Comparison of ENCODE assay signal across 26 mouse cellular contexts in the genomic region with DNA sequence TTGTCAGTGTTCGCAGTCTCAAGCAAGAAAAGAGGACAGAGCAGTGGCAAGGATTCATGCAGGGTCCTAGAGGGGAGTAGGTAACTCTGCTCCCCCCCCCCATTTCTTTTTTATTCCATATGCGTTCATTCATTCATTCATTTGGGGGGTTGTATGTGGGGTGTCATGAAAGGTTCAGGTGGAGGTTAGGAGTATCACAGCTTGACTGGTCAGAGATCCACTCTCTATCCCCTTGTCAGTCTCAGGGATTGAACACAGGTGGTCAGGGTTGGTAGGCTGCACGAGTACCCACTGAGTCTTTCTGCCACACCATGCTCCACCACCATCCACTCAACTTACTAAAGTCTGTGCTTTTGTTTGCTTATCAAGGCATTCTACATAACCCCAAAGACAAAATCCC.
DNase-seq lines count a peak whose midpoint lies in the region; ATAC-seq and TF ChIP-seq lines count a peak whose summit lies in the region.
"Had no signal": no experiment of that assay in that cellular context is flagged by ENCODE, and none has a peak within 500 bp of the region (broad histone marks: within the 10 kb centered on the region; RNA-seq: fewer than 3 reads in every experiment).

No protein-coding gene starts in this region.

- TF ChIP-seq CTCF in midbrain, postnatal 0 days (IDR thresholded peaks at IDR 0.05), result no peak
- no peak for TF ChIP-seq CTCF in hindbrain, postnatal 0 days (IDR thresholded peaks at IDR 0.05; ENCODE audit: low read depth)

- H3K4me1 ChIP-seq in forebrain, embryonic 12.5 days, result no peaks in the 10 kb centered on the region; the same call in 1 of the 2 replicates
- H3K4me1 ChIP-seq in forebrain, embryonic 11.5 days (replicated peaks; ENCODE audit: control insufficient read depth, insufficient read depth, low read length), result no peaks in the 10 kb centered on the region
- 0 out of 2 replicates have a peak, but pooled peaks cover 4% of the 10 kb centered on the region for H3K4me1 ChIP-seq in midbrain, embryonic 12.5 days
- H3K4me1 ChIP-seq in midbrain, postnatal 0 days (ENCODE audit: insufficient read depth, low read length), result no peaks in the 10 kb centered on the region
- no peaks in the 10 kb centered on the region for H3K4me1 ChIP-seq in hindbrain, postnatal 0 days (ENCODE audit: insufficient read depth, low read length)
- H3K4me1 ChIP-seq: forebrain, embryonic 13.5 days; lung, embryonic 15.5 days had no signal

- H3K9ac ChIP-seq in forebrain, embryonic 12.5 days, result no peak overlapping the region
- no peak overlapping the region for H3K9ac ChIP-seq in forebrain, embryonic 11.5 days (ENCODE audit: low read length)
- H3K9ac ChIP-seq in midbrain, embryonic 12.5 days (replicated peaks), result no peak overlapping the region
- no peak overlapping the region for H3K9ac ChIP-seq in midbrain, postnatal 0 days (replicated peaks; ENCODE audit: low read length, poor library complexity, severe bottlenecking)
- no peak overlapping the region for H3K9ac ChIP-seq in hindbrain, postnatal 0 days (replicated peaks; ENCODE audit: low read length)
- H3K9ac ChIP-seq: forebrain, embryonic 13.5 days; limb, embryonic 12.5 days; lung, embryonic 15.5 days had no signal

- H3K4me2 ChIP-seq in forebrain, embryonic 12.5 days, result no peak overlapping the region
- H3K4me2 ChIP-seq in forebrain, embryonic 11.5 days (ENCODE audit: low read depth, low read length, severe bottlenecking), result no peak overlapping the region
- no peak overlapping the region for H3K4me2 ChIP-seq in midbrain, embryonic 12.5 days (replicated peaks)
- H3K4me2 ChIP-seq in midbrain, postnatal 0 days (ENCODE audit: low read depth, low read length, poor library complexity, severe bottlenecking), result no peak overlapping the region
- no peak overlapping the region for H3K4me2 ChIP-seq in hindbrain, postnatal 0 days (ENCODE audit: low read depth, low read length)
- H3K4me2 ChIP-seq: forebrain, embryonic 13.5 days; limb, embryonic 12.5 days; lung, embryonic 15.5 days had no signal

- no peak overlapping the region for H3K4me3 ChIP-seq in forebrain, embryonic 12.5 days (replicated peaks)
- no peak overlapping the region for H3K4me3 ChIP-seq in forebrain, embryonic 11.5 days (ENCODE audit: low read depth, low read length)
- no peak overlapping the region for H3K4me3 ChIP-seq in midbrain, embryonic 12.5 days
- no peak overlapping the region for H3K4me3 ChIP-seq in midbrain, postnatal 0 days (ENCODE audit: low read depth, low read length)
- no peak overlapping the region for H3K4me3 ChIP-seq in hindbrain, postnatal 0 days (ENCODE audit: low read length)
- H3K4me3 ChIP-seq: erythroblast, embryonic 14.5 days; forebrain, embryonic 13.5 days; limb, embryonic 12.5 days; lung, embryonic 15.5 days had no signal

- WGBS in forebrain, embryonic 12.5 days, result 85% methylated on average over 3 of the region's 3 CpGs
- 88% methylated on average over 3 of the region's 3 CpGs for WGBS in forebrain, embryonic 11.5 days
- 86% methylated on average over 3 of the region's 3 CpGs for WGBS in midbrain, embryonic 12.5 days
- 91% methylated on average over 3 of the region's 3 CpGs for WGBS in midbrain, postnatal 0 days
- 89% methylated on average over 3 of the region's 3 CpGs for WGBS in hindbrain, postnatal 0 days

- no peaks in the 10 kb centered on the region for H3K27me3 ChIP-seq in forebrain, embryonic 12.5 days
- H3K27me3 ChIP-seq in forebrain, embryonic 11.5 days (ENCODE audit: control insufficient read depth, insufficient read depth, low read length), result no peaks in the 10 kb centered on the region
- no peaks in the 10 kb centered on the region for H3K27me3 ChIP-seq in midbrain, embryonic 12.5 days
- H3K27me3 ChIP-seq in midbrain, postnatal 0 days (ENCODE audit: insufficient read depth, low read length), result no peaks in the 10 kb centered on the region
- H3K27me3 ChIP-seq in hindbrain, postnatal 0 days (ENCODE audit: insufficient read depth, low read length), result no peaks in the 10 kb centered on the region
- H3K27me3 ChIP-seq: forebrain, embryonic 13.5 days; limb, embryonic 12.5 days; lung, embryonic 15.5 days had no signal

- no peaks in the 10 kb centered on the region for H3K9me3 ChIP-seq in forebrain, embryonic 12.5 days
- no peaks in the 10 kb centered on the region for H3K9me3 ChIP-seq in forebrain, embryonic 11.5 days (ENCODE audit: control insufficient read depth, low read length)
- H3K9me3 ChIP-seq in midbrain, embryonic 12.5 days, result no peaks in the 10 kb centered on the region
- H3K9me3 ChIP-seq in midbrain, postnatal 0 days (ENCODE audit: low read length), result no peaks in the 10 kb centered on the region
- no peaks in the 10 kb centered on the region for H3K9me3 ChIP-seq in hindbrain, postnatal 0 days (ENCODE audit: low read length)
- H3K9me3 ChIP-seq: forebrain, embryonic 13.5 days; limb, embryonic 12.5 days; lung, embryonic 15.5 days had no signal

- 0 out of 2 replicates have a peak, but pooled peaks have one; percentile 28 for ATAC-seq in forebrain, embryonic 12.5 days (ENCODE audit: low FRiP score)
- ATAC-seq in forebrain, embryonic 11.5 days (replicated peaks; ENCODE audit: low FRiP score), result no peak
- peak; percentile 54 for ATAC-seq in midbrain, embryonic 12.5 days (ENCODE audit: low FRiP score, low read depth)
- ATAC-seq in midbrain, postnatal 0 days (ENCODE audit: low FRiP score), result no peak
- ATAC-seq in hindbrain, postnatal 0 days, result peak; percentile 42
- ATAC-seq: intestine, embryonic 16.5 days had no signal

- 0 out of 2 replicates have a peak overlapping the region, but pooled peaks have one; percentile 25 for H3K27ac ChIP-seq in forebrain, embryonic 12.5 days
- no peak overlapping the region for H3K27ac ChIP-seq in forebrain, embryonic 11.5 days (ENCODE audit: low read depth, low read length)
- H3K27ac ChIP-seq in midbrain, embryonic 12.5 days (replicated peaks), result no peak overlapping the region
- no peak overlapping the region for H3K27ac ChIP-seq in midbrain, postnatal 0 days (ENCODE audit: low read depth, low read length)
- H3K27ac ChIP-seq in hindbrain, postnatal 0 days, result peak overlapping the region; percentile 45; the same call in 1 of the 2 replicates
- H3K27ac ChIP-seq: forebrain, embryonic 13.5 days; kidney, postnatal 0 days; limb, embryonic 12.5 days; lung, embryonic 15.5 days; stomach, postnatal 0 days had no signal

- DNase-seq in forebrain, embryonic 11.5 days (ENCODE audit: low spot score), result no peak
- DNase-seq in midbrain, postnatal 0 days (ENCODE audit: low spot score), result no peak
- DNase-seq in hindbrain, postnatal 0 days (ENCODE audit: low spot score), result no peak
- DNase-seq in adrenal gland, postnatal 4 days (ENCODE audit: low spot score in 2 of 2), result no peak
- no peak for DNase-seq in cerebellum, adult 8-10 months
- DNase-seq: adrenal gland, postnatal 10 days; cerebellum, adult 11 months; cerebellum, adult 9-11 months; gastrocnemius, postnatal 10 days; heart, postnatal 14 days; kidney, adult 8-10 months; kidney, postnatal 4 days; right cerebral cortex, adult 18-20 months; right cerebral cortex, postnatal 4 days; thymus, adult 18-20 months; thymus, postnatal 25 days had no signal

- H3K36me3 ChIP-seq in forebrain, embryonic 12.5 days (replicated peaks), result no peaks in the 10 kb centered on the region
- H3K36me3 ChIP-seq in forebrain, embryonic 11.5 days (ENCODE audit: control insufficient read depth, insufficient read depth, low read length), result no peaks in the 10 kb centered on the region
- no peaks in the 10 kb centered on the region for H3K36me3 ChIP-seq in midbrain, embryonic 12.5 days
- no peaks in the 10 kb centered on the region for H3K36me3 ChIP-seq in midbrain, postnatal 0 days (ENCODE audit: insufficient read depth, low read length)
- no peaks in the 10 kb centered on the region for H3K36me3 ChIP-seq in hindbrain, postnatal 0 days (ENCODE audit: insufficient read depth, low read length)
- H3K36me3 ChIP-seq: G1E; limb, embryonic 12.5 days; lung, embryonic 15.5 days had no signal

Comparison
In these comparisons a context has a peak if more than half of its experiments do, and no peak if none do; other contexts are left out.
1. ATAC-seq: peak in forebrain, embryonic 12.5 days (single experiment), midbrain, embryonic 12.5 days (single experiment) and hindbrain, postnatal 0 days (single experiment); none in forebrain, embryonic 11.5 days (single experiment) and midbrain, postnatal 0 days (single experiment).
2. H3K27ac ChIP-seq: peak in forebrain, embryonic 12.5 days (single experiment) and hindbrain, postnatal 0 days (single experiment); none in forebrain, embryonic 11.5 days (single experiment), midbrain, embryonic 12.5 days (single experiment) and midbrain, postnatal 0 days (single experiment).